Mouse (Mus musculus) effector memory CD4-positive, alpha-beta T cell, adult 5 months (primary cell): ENCODE measurements around the gene Myf5. TPM values are rescaled to one million over a fixed set of nuclear protein-coding genes. Genes with fewer than 3 reads are reported as not detected.

Experiments used
- polyA plus RNA-seq: library from polyadenylated mRNA; unstranded; fragments of 100-300 nt; shearing (Covaris generic); gene quantifications from one replicate; pipeline ENCODE4 v1.2.1, GENCODE M21; 2017

The Myf5 gene
- not detected for polyA plus RNA-seq

DNA sequence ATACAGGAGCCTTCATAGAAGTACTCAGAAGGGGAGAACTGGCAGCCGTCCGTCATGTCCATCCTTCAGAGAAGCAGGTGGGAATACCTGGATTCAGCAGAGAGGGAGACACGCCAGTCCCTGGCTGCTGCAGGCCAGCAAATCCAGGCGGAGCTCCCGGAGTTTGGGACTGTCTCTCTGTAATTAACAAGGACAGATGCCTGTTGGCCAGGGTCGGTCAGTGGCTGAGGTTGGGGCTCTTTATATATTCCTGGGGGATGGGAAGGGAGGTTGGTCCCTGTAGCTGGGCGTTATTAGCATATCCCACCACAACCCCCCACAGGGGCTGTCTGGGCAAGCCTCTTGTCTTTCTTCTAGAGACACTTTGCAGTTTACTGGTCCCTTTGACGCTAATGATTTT, at the start of gene Myf5:
Gene Myf5 (minus strand): TSS at position 265 of the 400 bp plus-strand sequence.

GRCm38 (mm10) chr10:107494568-107494967, 8.6 kb upstream of the Myf5 start, which contains the start of gene Myf6:
Gene Myf6, minus strand, starts transcription at chr10:107494737.

Other genes with a start within 250 kb of the Myf5 start
- gene Lin7a, start 214.4 kb downstream of the Myf5 start, polyA plus RNA-seq: not detected
- not detected for gene Myf6, start 8.6 kb upstream of the Myf5 start, polyA plus RNA-seq
- not detected for gene Ptprq, start 233.9 kb upstream of the Myf5 start, polyA plus RNA-seq